Mouse (Mus musculus): Measurements from ENCODE around the gene Iqgap1. TPM values are rescaled to one million over a fixed set of nuclear protein-coding genes. Genes with fewer than 3 reads are reported as not detected.

The Iqgap1 gene
- polyA plus RNA-seq, 1 experiment, result 35.5 TPM

DNA sequence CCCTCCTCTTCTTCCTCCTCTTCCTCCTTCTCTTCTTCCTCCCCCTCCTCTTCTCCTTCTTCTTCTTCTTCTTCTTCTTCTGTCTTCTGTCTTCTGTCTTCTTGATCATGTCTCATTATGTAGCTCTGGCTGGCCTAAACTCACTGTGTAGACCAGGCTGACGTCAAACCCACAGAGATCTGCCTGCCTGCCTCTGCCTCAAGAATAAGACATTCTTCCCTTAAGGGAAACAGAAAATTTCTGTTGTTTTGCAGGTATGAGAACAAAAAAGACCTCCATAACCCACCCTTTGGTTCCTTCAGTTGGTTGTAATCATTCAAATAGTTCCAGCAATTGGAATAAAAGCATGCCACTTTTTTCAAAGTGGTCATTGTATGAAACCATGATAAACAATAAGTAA, 38.4 kb upstream of the Iqgap1 start:
- no peak for TF ChIP-seq CTCF (IDR thresholded peaks at IDR 0.05; ENCODE audit: control insufficient read depth, insufficient read depth, insufficient replicate concordance, low read depth, low read length)
- no peak for TF ChIP-seq POLR2A (IDR thresholded peaks at IDR 0.05; ENCODE audit: control insufficient read depth, low read depth, low read length)
- H3K27ac ChIP-seq (ENCODE audit: control insufficient read depth, insufficient read depth, low read depth, low read length), result no peak overlapping the region
- H3K36me3 ChIP-seq (ENCODE audit: control insufficient read depth, insufficient read depth, low read length), result peaks cover 5% of the 10 kb centered on the region
- H3K27me3 ChIP-seq (ENCODE audit: control insufficient read depth, insufficient read depth, low read length), result no peaks in the 10 kb centered on the region
- no peaks in the 10 kb centered on the region; the same call in 1 of the 2 replicates for H3K4me1 ChIP-seq (ENCODE audit: control insufficient read depth, insufficient read depth, low read length)
- peak overlapping the region; percentile 69 for H3K4me3 ChIP-seq (ENCODE audit: control insufficient read depth, low read depth, low read length)

DNA sequence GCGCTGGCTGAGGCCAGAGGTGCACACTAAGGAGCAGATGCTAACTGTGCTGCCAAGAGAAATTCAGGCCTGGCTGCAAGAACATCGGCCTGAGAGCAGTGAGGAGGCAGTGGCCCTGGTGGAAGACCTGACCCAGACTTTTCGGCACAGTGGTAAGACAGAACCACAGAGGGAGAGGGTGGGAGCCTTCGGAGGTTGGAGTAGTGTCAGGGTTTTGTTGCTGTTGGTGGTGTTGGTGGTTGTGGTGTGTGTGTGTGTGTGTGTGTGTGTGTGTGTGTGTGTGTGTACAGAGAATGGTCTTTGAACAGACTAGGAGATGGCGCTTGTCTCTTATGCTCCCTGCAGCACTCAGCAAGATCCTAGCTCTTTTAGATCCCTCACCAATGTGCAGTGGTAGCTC, 37.7 kb upstream of the Iqgap1 start:
- Histone ChIP-seq H3K4me1 (ENCODE audit: control insufficient read depth, insufficient read depth, low read length) (no peaks in the 10 kb centered on the region; the same call in 1 of the 2 replicates), H3K36me3 (ENCODE audit: control insufficient read depth, insufficient read depth, low read length) (peaks cover 5% of the 10 kb centered on the region), H3K4me3 (ENCODE audit: control insufficient read depth, low read depth, low read length) (peak overlapping the region; percentile 69), H3K27ac (ENCODE audit: control insufficient read depth, insufficient read depth, low read depth, low read length) (peak overlapping the region; percentile 57; the same call in 1 of the 2 replicates), H3K27me3 (ENCODE audit: control insufficient read depth, insufficient read depth, low read length) (no peaks in the 10 kb centered on the region)
- TF ChIP-seq CTCF (IDR thresholded peaks at IDR 0.05; ENCODE audit: control insufficient read depth, insufficient read depth, insufficient replicate concordance, low read depth, low read length) (no peak), POLR2A (IDR thresholded peaks at IDR 0.05; ENCODE audit: control insufficient read depth, low read depth, low read length) (no peak)

GRCm38 (mm10) chr7:80862475-80862874, 36.7 kb upstream of the Iqgap1 start:
- Histone ChIP-seq H3K36me3 (ENCODE audit: control insufficient read depth, insufficient read depth, low read length) (peaks cover 3% of the 10 kb centered on the region), H3K4me1 (ENCODE audit: control insufficient read depth, insufficient read depth, low read length) (no peaks in the 10 kb centered on the region; the same call in 1 of the 2 replicates), H3K27me3 (ENCODE audit: control insufficient read depth, insufficient read depth, low read length) (no peaks in the 10 kb centered on the region), H3K27ac (ENCODE audit: control insufficient read depth, insufficient read depth, low read depth, low read length) (0 out of 2 replicates have a peak overlapping the region, but pooled peaks have one; percentile 27), H3K4me3 (ENCODE audit: control insufficient read depth, low read depth, low read length) (peak overlapping the region; percentile 69)
- no peak for TF ChIP-seq CTCF (IDR thresholded peaks at IDR 0.05; ENCODE audit: control insufficient read depth, insufficient read depth, insufficient replicate concordance, low read depth, low read length)
- TF ChIP-seq POLR2A (IDR thresholded peaks at IDR 0.05; ENCODE audit: control insufficient read depth, low read depth, low read length), result no peak

DNA sequence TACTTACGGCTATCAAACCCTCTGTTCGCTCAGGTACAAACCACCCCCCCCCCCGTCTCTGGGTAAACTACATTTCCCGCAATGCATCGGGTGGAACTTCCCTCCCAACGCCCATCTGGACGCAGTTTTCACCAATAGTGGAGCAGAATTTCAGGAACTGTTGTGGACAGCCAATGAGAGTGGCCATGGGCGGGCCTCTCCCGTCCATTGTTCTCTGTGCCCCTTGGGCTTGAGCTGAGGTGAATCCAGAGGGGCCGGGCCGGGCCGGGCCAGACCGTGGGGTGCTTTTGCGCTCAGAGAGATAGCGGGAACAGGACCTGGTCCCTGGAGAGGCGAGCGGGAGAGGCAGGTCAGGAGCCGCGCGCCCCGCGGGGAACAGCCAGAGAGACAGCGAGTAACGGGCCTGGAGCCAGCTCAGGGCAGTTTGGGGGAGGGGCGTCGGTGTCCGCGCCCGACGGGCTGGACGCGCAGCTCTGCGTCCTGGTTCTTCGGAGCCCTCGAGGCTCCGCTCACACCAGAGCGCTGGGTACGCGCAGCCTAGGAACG, 35.0 kb upstream of the Iqgap1 start, which contains the start of gene Zscan2:
Gene Zscan2, plus strand, starts transcription at position 192 of the 546 bp plus-strand sequence.
- Histone ChIP-seq H3K4me1 (ENCODE audit: control insufficient read depth, insufficient read depth, low read length) (peaks cover 2% of the 10 kb centered on the region; the same call in 1 of the 2 replicates), H3K36me3 (ENCODE audit: control insufficient read depth, insufficient read depth, low read length) (peaks cover 3% of the 10 kb centered on the region)
- TF ChIP-seq POLR2A (IDR thresholded peaks at IDR 0.05; ENCODE audit: control insufficient read depth, low read depth, low read length), result peak; percentile 58; the same call in 1 of the 2 replicates
- no peak for TF ChIP-seq CTCF (IDR thresholded peaks at IDR 0.05; ENCODE audit: control insufficient read depth, insufficient read depth, insufficient replicate concordance, low read depth, low read length)

DNA sequence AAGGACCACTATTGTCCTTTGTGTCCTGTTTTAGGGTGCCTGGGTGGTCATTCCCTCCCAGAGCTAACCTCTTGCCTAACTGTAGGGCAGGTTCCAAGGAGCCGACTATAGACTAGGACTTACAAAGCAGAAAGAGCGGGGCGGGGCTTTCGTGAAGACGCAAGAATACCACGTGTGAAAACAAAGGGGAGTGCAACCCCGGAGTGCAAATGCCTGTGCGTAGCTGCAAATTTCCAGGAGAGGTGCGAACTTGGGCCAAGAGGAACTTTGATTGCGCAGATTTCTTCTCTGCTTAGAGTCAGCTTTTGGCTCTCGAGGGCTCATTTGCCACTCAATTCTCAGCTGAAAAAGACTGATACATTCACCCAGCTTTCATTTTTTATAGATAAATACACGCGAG, 34.5 kb upstream of the Iqgap1 start:
- Histone ChIP-seq H3K27ac (ENCODE audit: control insufficient read depth, insufficient read depth, low read depth, low read length) (peak overlapping the region; percentile 100), H3K36me3 (ENCODE audit: control insufficient read depth, insufficient read depth, low read length) (peaks cover 3% of the 10 kb centered on the region), H3K27me3 (ENCODE audit: control insufficient read depth, insufficient read depth, low read length) (no peaks in the 10 kb centered on the region), H3K4me3 (ENCODE audit: control insufficient read depth, low read depth, low read length) (peak overlapping the region; percentile 91), H3K4me1 (ENCODE audit: control insufficient read depth, insufficient read depth, low read length) (peaks cover 2% of the 10 kb centered on the region; the same call in 1 of the 2 replicates)
- TF ChIP-seq POLR2A (IDR thresholded peaks at IDR 0.05; ENCODE audit: control insufficient read depth, low read depth, low read length) (no peak), CTCF (IDR thresholded peaks at IDR 0.05; ENCODE audit: control insufficient read depth, insufficient read depth, insufficient replicate concordance, low read depth, low read length) (no peak)

More for the DNA sequence above, 35.0 kb upstream of the Iqgap1 start, which contains the start of gene Zscan2:
- H3K27ac ChIP-seq (ENCODE audit: control insufficient read depth, insufficient read depth, low read depth, low read length), result peak within 1 kb of the TSS; percentile 100
- peak within 1 kb of the TSS; percentile 91 for H3K4me3 ChIP-seq (ENCODE audit: control insufficient read depth, low read depth, low read length)
- H3K27me3 ChIP-seq (ENCODE audit: control insufficient read depth, insufficient read depth, low read length), result no peaks in the 10 kb centered on the region

- H3K27ac ChIP-seq (ENCODE audit: control insufficient read depth, insufficient read depth, low read depth, low read length), result peak overlapping the region; percentile 68; the same call in 1 of the 2 replicates
- peaks cover 2% of the 10 kb centered on the region; the same call in 1 of the 2 replicates for H3K4me1 ChIP-seq (ENCODE audit: control insufficient read depth, insufficient read depth, low read length)
- peaks cover 1% of the 10 kb centered on the region; the same call in 1 of the 2 replicates for H3K36me3 ChIP-seq (ENCODE audit: control insufficient read depth, insufficient read depth, low read length)
- H3K4me3 ChIP-seq (ENCODE audit: control insufficient read depth, low read depth, low read length), result peak overlapping the region; percentile 74
- no peaks in the 10 kb centered on the region for H3K27me3 ChIP-seq (ENCODE audit: control insufficient read depth, insufficient read depth, low read length)
- TF ChIP-seq CTCF (IDR thresholded peaks at IDR 0.05; ENCODE audit: control insufficient read depth, insufficient read depth, insufficient replicate concordance, low read depth, low read length), result peak; percentile 76; the same call in 1 of the 2 replicates
- no peak for TF ChIP-seq POLR2A (IDR thresholded peaks at IDR 0.05; ENCODE audit: control insufficient read depth, low read depth, low read length)
Observed at GRCm38 (mm10) chr7:80857181-80857580, 31.4 kb upstream of the Iqgap1 start.

- Histone ChIP-seq H3K4me3 (ENCODE audit: control insufficient read depth, low read depth, low read length) (no peak overlapping the region), H3K36me3 (ENCODE audit: control insufficient read depth, insufficient read depth, low read length) (no peaks in the 10 kb centered on the region), H3K27ac (ENCODE audit: control insufficient read depth, insufficient read depth, low read depth, low read length) (no peak overlapping the region), H3K27me3 (ENCODE audit: control insufficient read depth, insufficient read depth, low read length) (no peaks in the 10 kb centered on the region), H3K4me1 (ENCODE audit: control insufficient read depth, insufficient read depth, low read length) (peaks cover 2% of the 10 kb centered on the region; the same call in 1 of the 2 replicates)
- no peak for TF ChIP-seq CTCF (IDR thresholded peaks at IDR 0.05; ENCODE audit: control insufficient read depth, insufficient read depth, insufficient replicate concordance, low read depth, low read length)
- no peak for TF ChIP-seq POLR2A (IDR thresholded peaks at IDR 0.05; ENCODE audit: control insufficient read depth, low read depth, low read length)
Observed at GRCm38 (mm10) chr7:80855316-80855715, 29.5 kb upstream of the Iqgap1 start.

All from testis, adult 2 months (tissue).